Mouse (Mus musculus) kidney, postnatal 25 days (tissue): Measurements from ENCODE around the gene Ifnl3.

Experiments used
- DNase-seq, 2 experiments: peaks; one replicate each; pipeline ENCODE4 v3.0.0; 2021; ENCODE audit warnings: mixed read lengths in 2 of 2

Gene Ifnl3

GRCm38 (mm10) chr7:28547154-28547553, 24.5 kb downstream of the Ifnl3 start, which contains the start of gene Nccrp1:
TSS of gene Nccrp1 (minus strand) at chr7:28547254.
- peak in 1 of 2 experiments; percentile 65 for DNase-seq

GRCm38 (mm10) chr7:28547628-28548027, 25.0 kb downstream of the Ifnl3 start:
- peak in 1 of 2 experiments; percentile 28 for DNase-seq

GRCm38 (mm10) chr7:28553076-28553475, 30.4 kb downstream of the Ifnl3 start:
- DNase-seq, result peak in 1 of 2 experiments; percentile 26

DNA sequence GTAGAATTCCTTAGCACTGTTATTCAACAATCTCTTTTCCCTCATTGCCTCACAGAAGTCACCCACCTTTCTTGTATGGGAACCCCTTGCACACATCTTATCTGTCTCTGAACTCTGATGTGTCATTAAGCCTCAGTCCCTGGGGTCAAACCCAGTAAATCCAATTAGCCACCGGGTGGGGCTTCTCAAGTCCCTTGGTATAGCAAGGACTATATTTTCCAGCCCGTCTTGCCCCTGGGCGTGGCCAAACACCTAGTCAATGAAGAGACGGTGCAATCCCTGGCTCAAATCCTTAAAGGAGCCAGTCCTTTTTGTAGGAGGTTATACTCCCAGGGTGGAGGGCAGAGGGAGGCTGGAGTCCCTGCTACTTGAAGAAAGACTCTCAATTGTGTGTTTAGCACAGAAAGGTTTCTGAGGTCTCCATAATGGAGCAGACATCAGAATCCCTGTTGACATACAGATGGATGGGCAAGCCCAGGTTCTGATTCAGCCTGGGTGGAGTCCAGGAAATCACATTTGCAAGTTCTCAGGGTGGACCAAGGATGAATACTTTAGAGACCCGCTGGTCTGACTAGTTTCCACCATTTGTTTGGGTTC, 33.4 kb downstream of the Ifnl3 start:
- DNase-seq, result no peak

DNA sequence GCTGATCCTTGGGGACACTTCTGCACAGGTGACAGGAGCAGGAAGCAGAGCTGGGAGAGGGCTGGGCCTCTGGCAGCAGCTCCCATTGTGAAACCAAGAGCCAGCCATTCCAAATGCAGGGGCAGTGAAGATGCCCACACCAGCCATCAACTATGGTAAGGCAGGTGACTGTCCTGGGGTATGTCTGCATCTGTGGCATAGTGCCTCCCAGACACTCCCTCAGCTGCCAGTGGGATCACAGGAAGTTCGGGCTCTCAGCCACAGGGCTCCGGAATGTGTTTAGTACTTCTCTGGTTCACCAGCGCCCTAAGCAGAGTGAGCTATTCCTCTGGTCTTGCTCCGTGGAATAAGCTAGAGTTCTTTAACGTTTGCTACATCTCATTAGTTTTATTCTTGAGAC, 34.4 kb downstream of the Ifnl3 start:
- DNase-seq, result peak in 1 of 2 experiments; percentile 31

DNA sequence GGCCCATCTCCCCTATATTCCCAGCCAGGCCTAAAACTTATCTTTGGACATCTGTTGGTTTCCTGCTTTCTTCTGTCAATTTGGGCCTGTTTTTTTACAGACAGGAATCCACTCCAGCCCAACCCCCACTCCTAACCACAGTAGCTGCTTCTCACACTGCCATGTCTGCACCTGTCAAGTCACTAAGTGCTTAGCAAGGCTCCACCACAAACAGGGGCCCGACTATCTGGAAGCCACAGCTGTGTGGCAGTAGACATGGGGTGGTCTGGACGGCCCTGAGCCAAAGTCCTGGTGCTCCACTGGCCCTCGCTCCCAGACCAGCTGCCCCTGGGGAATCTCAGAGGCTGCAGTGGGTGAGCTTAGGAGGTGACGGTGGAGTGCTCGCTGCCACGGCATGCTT, 35.1 kb downstream of the Ifnl3 start:
- DNase-seq, result peak in 1 of 2 experiments; percentile 35

- peak; percentile 78 to 89 for DNase-seq
These were observed 35.9 kb downstream of the Ifnl3 start for GRCm38 (mm10) chr7:28558486-28558885.

DNA sequence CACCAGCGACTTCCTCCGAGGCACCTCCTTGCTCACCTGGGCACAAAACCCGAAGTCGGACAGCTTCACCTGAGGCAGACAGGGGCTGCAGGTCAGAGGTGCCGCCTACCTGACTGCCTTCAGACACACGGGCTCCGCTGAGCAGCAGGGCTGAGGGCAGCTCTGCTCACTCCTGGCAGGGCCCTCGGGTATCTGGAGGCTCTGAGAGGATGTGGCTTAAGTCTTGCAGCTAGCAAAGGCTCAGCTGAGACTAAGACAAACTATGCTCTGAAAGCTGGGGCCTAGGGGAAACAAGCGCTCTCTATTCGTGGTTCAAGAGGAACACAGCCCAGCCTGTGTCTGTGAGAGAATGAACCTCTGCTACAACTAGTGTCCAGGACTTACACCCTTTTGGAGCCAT, 38.2 kb downstream of the Ifnl3 start:
- DNase-seq, result no peak

DNA sequence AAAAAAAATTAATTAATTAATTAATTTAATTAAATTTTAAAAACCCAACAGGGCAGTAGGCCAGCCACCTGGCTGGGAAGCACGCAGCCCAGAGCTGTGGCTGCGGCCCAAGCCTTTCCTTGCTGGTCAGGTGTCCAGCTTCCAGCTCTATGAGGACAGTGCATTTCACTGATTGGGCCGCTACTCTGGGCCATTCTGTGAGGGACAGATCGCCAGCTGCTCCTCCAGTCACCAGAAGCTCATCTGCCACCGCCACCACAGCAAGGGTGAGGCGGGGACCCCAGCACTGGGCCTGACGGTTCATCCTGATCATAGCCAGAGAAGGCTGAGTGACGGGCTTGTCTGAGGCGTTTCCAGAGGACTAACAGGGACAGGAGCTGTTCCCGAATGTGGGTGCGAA, 39.3 kb downstream of the Ifnl3 start:
- no peak for DNase-seq

DNA sequence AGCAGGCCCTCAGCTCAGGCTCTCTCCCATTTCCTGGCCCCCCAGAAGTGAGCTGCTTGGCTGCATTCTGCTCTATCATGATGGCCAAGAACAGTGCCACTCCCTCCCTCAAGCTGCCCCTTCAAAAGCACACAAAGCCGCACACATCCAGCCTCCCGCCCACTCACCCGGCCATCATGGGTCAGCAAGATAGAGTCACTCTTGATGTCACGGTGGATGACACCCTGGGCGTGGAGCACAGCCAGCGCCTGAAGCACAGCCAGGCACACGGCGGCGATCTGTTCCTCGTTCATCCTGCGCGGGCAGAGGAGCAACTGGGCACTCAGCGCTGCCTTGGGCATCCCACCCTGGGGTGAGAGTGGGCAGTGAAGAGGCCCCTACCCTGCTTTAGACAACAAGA, 39.7 kb downstream of the Ifnl3 start:
- no peak for DNase-seq

DNA sequence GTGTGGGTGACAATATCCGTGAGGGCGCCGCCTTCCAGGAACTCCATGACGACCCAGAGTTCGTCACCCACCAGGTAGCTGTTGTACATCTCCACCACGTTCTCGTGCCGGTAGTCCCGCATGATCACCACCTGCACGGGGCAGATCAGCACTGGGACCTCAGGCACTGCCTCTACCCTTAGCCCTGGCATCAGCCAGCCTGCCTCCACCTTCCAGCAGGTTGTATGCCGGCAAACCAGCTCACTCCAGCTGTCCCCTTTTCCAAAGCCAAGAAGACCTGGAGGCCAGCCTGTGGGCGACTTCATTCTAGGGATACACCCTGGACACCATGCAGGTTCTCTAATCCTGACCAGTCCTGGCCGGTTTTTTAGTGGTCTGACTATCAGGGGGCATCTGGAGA, 40.3 kb downstream of the Ifnl3 start:
- DNase-seq, result no peak

DNA sequence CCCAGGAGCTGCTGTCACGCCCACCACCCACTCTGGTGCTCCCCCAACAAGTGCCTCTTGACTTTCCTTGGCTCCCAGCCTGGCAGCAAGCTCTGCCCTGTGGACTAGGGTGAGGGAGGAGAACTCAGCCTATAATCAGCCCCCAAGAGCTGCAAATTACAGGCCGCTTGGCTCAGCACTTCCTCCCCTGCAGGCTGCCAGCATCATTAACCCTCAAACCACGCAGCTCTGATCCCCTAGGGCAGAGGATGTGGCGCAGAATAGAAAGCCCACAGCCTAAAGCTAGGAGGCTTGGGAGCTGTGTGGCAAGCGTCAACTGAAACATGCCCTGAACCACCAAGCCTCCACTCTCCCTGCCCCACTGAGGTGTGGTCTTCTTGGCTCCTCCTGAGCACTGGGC, 42.8 kb downstream of the Ifnl3 start:
- DNase-seq, result no peak

DNA sequence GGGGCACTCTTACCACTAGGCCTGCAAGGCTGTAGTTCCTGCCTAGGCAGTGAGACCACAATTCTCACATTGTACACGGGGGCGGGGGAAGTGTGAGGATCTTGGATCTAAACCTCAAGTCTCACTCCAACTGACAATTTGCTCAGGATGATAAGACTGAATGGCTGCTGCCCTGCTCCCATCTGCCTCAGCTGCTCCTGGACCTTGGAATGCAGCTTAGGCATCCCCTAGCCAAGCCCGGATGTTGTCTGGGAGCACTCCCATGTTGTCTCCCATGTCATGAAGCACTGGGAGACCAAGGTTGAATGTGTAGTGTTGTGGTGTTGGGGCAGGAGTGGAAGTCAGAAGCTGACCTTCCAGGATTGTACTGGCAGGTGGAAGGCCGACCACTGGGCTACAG, 44.9 kb downstream of the Ifnl3 start:
- DNase-seq, result no peak

DNA sequence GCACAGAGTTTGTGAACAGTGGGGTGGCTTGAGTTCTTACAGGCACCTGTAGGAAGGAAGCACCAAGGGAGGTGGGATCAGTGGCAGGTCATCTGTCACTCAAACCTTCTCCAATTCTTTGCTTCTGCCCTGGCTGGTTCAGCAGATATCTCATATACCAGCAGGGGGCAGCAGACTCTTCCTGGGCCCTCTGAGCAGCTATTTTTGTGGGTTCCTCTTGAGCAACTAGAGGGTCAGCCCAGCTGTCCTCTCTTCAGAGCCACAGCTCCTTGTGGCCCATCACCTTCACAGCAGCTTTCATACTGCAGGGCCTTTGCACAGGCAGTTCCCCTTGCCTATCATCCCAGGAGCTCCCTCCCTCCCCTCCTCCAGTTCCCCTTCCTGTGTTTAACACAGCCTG, 45.6 kb downstream of the Ifnl3 start:
- peak; percentile 62 to 79 for DNase-seq

DNA sequence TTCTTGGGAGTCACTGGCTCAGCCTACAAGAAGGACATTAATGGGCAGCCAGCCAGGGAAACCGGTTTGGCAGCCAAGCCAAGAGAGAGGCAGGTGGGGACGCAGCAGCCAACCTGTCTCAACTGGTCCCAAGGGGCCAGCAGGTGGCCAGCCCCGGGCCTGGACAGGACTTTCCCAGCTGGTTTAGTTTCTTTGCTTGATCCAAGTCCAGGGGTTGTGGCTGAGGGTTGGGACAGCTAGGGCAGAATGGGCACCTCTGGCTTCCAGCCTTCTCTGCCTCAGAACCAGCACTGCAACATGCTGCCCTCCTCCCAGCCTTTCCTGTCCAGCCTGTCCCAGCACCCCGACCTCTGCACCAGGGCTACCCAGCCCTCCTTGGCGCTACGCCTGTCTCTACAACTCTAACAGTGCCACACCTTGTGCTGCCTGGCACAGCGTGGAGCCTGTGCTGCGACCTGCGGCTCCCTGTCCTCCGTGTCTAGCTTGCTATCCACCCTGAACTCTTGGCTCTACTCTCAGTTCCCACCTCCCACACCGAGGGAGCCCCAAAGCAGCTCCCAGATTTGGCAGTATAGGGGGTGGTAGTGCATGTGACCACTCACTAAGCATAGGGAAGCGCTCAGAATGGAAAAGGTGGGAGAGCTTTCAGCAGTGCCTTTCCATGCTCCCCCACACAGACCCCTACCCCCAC, 47.8 kb downstream of the Ifnl3 start:
- DNase-seq, result peak; percentile 97 to 98

- DNase-seq, result peak; percentile 74 to 77
These were observed 48.5 kb downstream of the Ifnl3 start for GRCm38 (mm10) chr7:28570982-28571682.

GRCm38 (mm10) chr7:28572689-28573088, 50.1 kb downstream of the Ifnl3 start:
- peak; percentile 54 to 82 for DNase-seq

- peak in 1 of 2 experiments; percentile 62 for DNase-seq
These were observed 50.6 kb downstream of the Ifnl3 start for GRCm38 (mm10) chr7:28573236-28573635.
